Mouse (Mus musculus): ENCODE measurements around the gene Hdgfl3.

- TF ChIP-seq POLR2A (IDR thresholded peaks at IDR 0.05; ENCODE audit: low read depth, low read length) (no peak), CTCF (IDR thresholded peaks at IDR 0.05; ENCODE audit: extremely low read depth, insufficient read length, insufficient replicate concordance, low read depth, low read length) (no peak)
Observed at GRCm38 (mm10) chr7:81928998-81929397, 5.3 kb downstream of the Hdgfl3 start.
